Mouse (Mus musculus) thymus, adult 2 months (tissue): ENCODE results near the gene Eif1.

Experiments
- CTCF ChIP-seq: fragments of 200-500 bp; IDR thresholded peaks from 2 replicates; pipeline ENCODE4 v1.5.1; 2012; ENCODE audit warnings: mild to moderate bottlenecking, control low read depth, low read length, moderate library complexity, borderline replicate concordance; ENCODE audit not compliant: control insufficient read depth, poor library complexity, insufficient read depth; ENCODE audit errors: extremely low read depth
- POLR2A ChIP-seq: fragments of 200-500 bp; IDR thresholded peaks from 2 replicates; pipeline ENCODE4 v1.6.1; 2012; ENCODE audit warnings: mild to moderate bottlenecking, low read length, control low read depth, moderate library complexity; ENCODE audit not compliant: control insufficient read depth, poor library complexity, insufficient read depth; ENCODE audit errors: extremely low read depth

GRCm38 (mm10) chr11:100274719-100275118 is 45.0 kb upstream of the Eif1 start:
- TF ChIP-seq CTCF (no peak), POLR2A (no peak)
